Mouse (Mus musculus) small intestine, adult 2 months (tissue): Measurements from ENCODE around the gene Tmx2.

ENCODE experiments used
- CTCF ChIP-seq: fragments of 200-500 bp; IDR thresholded peaks from 2 replicates; pipeline ENCODE4 v1.5.1; 2012; ENCODE audit warnings: low read depth, mild to moderate bottlenecking, control low read depth, inconsistent platforms, low read length, moderate library complexity, mixed read lengths; ENCODE audit not compliant: insufficient replicate concordance, insufficient read length; ENCODE audit errors: extremely low read depth
- POLR2A ChIP-seq: fragments of 200-500 bp; IDR thresholded peaks from 2 replicates; pipeline ENCODE4 v1.6.1; 2012; ENCODE audit warnings: low read depth, mild to moderate bottlenecking, control low read depth, inconsistent platforms, low read length, moderate library complexity

DNA sequence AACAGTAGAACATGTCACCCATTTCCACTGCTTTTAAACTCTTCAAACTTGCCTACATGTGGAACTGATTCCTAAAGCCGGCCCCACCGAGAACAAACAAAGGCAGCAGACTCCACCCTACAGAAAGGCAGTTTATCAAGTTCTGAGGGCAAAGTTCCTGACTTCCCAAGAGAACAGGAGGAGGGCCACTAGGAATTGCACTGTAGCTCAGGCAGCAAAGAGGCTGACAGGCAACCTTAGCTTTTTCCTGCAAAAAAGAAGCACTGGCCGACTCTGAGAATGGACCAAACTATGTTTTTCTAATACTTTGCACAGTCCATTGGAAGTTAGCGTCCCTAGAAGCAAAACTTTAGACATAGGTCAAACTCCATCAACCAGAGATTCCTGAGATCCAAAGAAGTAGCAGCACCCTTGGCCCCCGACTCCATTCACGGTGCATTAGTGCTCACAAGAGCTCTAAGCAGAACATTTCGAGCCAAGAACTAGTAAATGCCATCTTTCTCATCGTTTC, 42.7 kb downstream of the Tmx2 start:
- TF ChIP-seq CTCF (no peak), POLR2A (no peak)
